Mouse (Mus musculus): Measurements from ENCODE around the gene Ift81.

Gene Ift81

DNA sequence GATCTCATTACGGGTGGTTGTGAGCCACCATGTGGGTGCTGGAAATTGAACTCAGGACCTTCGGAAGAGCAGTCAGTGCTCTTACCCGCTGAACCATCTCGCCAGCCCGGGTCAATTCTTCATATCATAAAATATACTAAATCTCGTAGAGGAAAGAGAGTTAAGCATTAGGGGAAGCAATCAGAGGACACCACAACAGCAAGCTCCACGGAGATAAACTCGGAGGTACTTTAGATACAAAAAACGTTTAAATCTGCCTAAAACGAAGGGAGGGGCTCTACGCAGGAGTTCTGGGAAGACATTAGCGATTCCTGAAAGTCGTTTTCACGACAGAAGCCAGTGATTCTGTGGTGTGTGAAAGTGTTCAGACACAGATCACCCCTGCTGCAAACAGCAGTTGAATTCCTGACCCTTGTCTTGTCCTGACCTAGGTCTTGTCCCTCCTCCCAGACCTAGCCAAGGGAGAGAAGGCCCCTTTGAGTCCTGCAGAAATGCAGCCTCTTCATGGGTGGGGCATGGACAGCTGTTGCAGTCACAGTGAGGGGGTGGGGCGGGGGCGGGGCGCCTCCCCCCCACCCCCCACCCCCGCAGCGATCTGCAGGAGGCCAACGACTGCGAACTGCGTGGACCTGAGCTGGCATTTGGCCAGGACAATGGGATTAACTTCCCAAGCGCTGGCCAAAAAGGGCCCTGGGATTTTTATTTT lies 100.7 kb downstream of the Ift81 start:
- no peak for DNase-seq

DNA sequence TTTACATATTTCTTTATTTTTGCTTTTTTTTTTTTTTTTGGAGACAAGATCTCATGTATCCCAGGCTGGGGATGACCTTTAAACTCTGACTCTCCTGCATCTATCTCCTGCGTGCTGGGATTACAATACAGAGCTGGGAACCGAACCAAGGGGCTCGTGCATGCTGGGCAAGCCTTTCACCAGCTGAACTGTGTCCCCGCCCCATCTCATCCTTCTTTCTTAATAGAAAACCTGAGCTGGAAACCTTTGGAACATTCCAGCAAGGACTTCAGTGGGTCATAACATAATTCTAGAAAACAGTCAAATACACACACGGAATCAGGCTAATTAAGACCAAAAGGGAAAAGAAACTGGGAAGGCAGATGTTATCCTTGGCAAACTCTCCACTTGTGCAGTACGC lies 102.3 kb downstream of the Ift81 start:
- no peak for DNase-seq

DNA sequence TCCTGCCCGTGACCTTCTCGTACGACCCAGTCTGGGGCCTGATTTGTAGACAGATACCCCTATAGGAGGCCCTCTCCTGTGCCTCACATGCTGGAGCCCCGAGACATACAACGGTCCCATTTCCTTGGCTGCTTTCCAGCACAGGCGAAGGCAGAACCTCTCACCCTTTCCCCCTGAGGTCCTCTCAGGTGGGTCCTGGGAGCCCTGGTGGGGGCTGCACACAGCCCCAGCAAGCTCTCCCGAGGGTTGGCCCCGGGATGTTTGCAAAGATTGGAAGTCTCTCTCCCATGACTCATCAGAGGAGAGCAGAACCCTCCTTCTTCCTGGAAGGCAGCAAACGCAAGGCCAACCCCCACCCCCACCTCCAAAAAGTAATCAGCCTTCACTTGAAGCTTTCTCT lies 102.9 kb downstream of the Ift81 start:
- DNase-seq = no peak

DNA sequence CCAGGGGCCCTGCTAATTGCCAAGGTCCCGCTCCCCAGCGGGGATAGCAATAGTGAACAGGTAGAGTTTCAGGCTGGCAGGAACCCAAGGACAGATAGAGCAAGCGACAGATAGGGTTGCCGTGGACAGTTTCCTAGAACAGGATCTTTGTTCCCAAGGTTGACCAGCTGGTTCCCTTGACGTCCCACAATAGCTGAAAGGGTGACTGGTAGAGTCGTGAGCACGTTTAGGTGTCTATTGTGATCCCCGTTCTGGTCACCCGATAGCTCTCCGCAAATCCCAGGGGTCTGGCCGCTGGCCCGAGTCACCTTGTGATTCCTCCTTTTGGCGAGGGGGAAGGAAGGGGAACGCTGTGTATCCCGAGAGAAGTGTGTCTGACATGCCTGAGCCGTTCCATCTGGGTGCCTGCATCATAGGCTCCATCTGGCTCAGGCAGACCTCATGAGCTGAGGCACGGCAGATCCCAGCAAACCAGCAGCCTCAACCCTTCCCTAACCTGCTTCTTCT lies 103.6 kb downstream of the Ift81 start:
- no peak for DNase-seq

DNA sequence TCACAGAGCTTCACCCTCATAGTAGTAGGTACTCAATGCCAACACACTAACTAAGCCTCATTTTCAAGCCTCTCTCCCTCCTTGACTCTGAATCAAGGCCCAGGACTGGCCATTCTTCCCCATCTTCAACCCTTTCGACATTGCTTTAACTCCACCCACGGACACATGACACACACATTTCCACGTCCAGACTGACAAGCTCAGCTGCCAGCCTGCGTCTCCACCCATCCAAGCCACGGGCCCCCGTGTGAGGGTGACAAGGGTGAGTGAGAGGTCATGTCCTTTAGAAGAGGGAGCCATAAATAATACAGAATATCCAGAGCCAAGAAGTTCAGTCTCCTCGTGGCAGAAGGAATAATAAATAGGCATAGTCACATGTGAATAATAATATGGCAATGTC lies 104.7 kb downstream of the Ift81 start:
- DNase-seq = no peak

DNA sequence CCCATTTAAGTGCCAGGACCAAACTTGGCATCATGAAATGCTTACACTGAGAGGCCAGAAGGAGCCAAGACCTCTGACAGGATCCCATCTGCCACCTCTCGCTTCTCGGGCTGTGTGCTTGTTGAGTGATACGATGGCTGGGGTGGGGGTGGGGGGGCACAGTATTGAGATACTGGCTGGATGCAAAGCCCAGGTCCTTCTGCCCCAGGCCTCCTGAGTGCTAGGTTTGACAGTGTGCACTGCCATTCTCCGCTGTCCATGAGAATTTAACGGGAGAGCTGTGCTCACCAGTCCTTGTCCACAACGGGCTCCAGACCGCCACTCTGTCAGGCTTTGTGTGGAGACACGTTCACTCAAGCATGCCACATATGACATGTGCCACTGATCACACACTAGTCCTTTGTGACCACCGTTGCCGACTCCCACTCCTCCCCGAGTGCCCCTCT lies 105.4 kb downstream of the Ift81 start:
- DNase-seq = no peak

DNA sequence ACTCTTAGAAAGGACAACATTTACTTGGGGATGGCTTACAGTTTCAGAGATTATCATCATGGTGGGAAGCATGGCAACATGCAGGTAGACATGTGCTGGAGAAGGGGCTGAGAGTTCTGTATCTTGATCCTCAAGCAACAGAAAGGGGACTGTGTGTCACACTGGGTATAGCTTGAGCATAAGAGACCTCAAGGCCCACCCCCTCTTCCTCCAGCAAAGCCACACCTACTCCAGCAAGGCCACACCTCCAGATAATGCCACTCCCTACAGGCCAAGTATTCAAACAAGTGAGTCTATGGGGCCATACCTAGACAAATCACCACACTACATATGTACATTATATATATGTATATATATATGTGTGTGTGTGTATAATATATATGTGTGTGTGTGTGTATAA lies 106.9 kb downstream of the Ift81 start:
- DNase-seq = no peak

DNA sequence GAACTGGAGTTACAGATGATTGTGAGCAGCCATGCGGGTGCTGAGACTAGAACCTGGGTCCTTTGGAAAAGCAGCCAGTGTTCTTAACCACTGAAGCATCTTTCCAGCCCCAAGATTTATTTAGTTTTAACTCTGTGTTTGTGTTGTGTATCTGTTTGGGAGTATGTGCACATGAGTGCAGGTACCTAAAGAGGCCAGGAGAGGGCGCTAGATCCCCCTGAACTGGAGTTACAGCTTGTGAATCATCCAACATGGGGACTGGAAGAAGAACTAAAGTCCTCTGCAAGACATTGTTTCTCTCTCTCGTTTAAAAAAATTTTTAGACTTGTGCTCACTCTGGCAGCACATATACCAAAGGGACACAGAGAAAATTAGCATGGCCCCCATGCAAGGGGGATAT lies 107.9 kb downstream of the Ift81 start:
- no peak for DNase-seq

DNA sequence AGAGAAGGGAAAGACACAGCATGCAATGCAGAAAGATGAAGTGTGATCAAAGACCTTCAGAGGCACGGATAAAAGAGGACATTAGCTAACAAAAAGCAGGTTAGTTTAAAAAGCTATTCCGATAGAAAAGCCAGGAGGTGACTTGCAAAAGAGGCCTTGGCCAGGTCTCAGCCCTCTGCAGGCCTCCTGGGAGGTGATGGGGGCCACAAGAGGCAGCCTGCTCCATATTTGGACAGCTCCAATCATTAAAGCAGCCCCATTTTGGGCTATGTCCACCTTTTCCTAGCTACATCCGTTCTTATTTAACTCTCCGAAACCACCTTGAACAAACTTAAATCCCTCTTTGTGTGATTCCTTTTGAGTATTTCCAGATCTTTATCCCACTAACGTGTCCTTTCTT lies 108.8 kb downstream of the Ift81 start:
- DNase-seq = no peak

DNA sequence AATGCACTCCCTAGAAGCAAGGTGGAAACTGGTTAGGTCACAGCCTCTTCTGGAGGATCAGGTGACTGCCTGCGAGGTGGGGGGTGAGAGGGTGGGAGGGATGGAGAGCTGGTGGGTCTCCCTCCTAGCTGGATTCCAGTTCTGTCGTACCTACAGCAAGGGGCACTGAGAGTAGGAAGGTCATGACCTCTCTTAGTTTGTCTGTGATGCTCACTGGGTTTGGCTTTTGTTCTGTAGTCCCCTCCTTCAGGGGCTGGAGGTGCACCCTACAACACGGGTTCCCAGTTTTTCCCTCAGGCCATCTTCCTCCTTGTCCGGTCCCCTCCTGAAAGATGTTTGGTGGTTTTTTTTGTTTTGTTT lies 110.6 kb downstream of the Ift81 start:
- DNase-seq = no peak

DNA sequence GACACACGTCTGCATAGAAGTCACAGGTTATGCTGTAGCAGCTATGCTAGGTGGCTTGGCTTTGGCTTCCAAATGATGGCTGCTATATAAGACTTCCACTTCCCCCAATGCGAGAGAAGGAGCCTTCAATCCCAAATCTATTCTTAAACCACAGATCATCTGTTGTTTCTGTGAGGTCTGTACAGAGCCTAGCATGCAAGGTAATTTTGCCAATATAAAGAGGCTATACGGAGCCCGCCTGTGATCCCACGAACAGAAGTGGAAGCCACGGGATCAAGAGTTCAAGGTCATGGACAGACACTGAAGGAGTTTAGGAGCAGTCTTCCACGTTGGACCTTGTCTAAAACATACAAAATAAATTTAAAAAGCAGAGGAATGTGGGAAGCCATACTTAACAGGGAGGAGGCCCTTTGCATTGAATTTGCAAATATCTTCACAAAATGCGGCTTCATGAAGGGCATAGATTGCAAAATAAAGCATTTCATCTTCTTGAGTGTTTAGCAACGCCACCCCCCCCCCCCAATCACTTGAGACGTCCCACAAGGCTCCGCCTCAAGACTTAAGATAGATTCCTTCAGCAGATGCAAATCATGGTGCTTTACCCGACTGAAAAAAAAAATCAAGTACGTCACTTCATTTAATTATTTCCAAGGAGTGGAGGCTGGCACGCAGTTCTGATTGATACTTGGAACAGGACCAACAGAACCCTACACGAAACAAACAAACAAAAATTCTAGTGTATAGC lies 111.1 kb downstream of the Ift81 start:
- no peak for DNase-seq

DNA sequence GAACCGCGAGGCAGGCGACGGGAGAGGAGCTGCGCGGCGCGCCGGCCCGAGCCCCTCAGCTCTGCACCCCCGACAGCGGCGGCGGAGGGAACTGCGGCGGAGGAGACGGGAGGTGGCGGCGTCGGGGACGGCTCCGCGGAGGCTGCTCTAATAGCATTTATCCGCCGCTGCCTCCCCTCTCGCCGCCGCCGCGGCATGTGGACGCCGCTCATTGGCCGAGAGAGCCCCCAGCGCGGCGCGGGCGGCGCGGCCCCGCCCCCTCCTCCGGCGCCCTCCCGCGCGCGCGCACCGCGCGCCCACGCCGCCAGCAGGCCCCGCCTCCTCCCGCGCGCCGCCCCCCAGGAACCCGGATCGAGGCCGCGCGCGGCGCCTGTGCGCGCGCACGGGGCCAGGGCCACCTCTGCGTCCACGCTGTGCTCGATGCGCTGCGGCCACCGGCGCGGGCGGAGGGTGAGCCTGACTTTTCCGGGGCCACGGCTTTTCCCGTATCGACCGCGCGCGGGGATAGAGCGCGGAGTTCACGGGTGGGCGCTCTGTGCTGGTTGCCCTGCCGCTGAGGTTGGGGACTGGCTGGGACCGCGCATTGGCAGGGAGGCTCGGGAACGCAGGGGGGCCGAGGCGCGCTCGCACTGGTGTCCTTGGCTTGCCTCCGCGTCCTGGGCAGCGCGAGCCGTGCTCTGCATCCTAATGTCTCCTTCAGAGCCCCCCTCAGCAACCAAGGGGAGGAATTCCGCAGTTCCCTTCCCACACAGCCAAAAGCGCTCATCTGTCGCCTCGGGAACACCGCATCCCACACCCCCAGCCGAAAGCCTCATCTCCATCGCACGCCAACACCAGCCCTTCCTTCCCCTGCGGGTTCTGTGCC lies 112.0 kb downstream of the Ift81 start, which contains the start of gene Atp2a2:
Gene Atp2a2 (minus strand): TSS at position 149 of the 865 bp plus-strand sequence.
- DNase-seq = peak; percentile 88 to 93

DNA sequence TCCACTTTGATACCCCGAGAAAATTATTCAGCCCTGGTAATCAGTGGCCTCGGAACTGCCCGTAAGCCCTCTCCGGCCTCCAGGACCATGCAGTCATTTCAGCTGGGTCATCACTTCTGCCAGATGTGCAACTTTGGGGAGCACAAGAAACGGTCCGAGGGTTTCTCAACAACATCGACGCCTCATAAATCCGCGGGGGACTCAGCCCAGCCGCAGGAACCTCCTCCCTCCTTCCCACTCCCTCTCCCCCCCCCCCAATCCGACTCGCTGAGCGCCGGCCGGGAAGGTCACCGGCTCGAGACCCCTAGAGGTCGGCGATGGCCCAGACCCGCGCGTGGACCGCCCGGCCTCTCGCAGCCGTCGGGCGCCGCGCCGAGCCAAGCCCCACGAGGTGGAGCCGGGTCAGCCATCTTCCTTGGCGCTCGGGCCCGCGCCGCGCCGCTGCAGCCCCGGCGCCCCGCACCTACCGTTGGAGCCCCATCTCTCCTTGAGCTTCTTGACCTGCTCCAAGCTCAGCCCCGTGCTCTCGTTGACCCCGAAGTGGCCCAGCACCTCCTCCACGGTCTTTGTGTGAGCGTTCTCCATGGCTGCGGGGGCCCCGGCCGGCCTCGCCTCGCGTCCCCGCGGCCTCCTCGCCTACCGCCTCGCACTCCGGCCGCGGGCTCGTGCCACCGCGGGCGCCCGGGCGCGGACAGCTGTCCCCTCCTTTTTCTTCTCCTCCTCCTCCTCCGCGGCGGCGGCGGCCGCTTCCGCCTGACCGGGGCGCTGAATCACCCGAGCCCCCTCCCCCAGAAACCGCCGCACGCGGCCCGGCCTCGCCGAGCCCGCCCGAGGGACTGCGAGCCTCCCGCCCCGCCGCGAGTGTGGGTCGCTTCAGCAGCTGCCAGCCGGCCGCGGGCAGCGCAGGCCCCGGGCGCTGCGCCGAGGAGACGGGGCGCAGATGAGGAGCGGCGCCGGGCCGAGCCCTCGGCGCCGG lies 112.9 kb downstream of the Ift81 start:
- peak in 1 of 2 experiments; percentile 38 for DNase-seq

DNA sequence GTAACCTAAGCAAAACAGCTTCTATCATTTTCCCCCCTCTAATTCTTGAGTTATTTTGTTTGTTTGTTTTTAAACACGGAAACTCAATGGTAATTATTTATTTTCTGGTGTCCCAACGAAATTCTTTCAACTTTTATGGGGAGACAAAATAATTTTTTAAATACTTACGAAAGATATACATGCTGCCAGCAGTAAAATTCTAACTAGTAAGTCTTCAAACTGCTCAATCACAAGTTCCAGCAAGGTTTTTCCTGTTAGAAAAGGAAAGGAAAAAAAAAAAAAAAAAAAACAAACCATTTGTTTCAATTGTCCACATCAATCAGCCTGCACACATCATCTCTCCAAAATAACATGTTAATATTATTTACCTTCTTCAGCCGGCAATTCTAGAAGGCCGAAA lies 113.8 kb downstream of the Ift81 start:
- DNase-seq = no peak
